Mouse (Mus musculus) midbrain, embryonic 14.5 days (tissue): ENCODE results near the gene Plcb3. TPM values are rescaled to one million over a fixed set of nuclear protein-coding genes. Genes with fewer than 3 reads are reported as not detected.

Experiments used
- ATAC-seq: fragments of 200-750 bp; cut with Nextera tagmentation; 2 replicates; pipeline ENCODE4 v1.8.0; 2017; ENCODE audit warnings: moderate number of reproducible peaks, moderate library complexity; ENCODE audit not compliant: low FRiP score, low TSS enrichment
- DNase-seq: peaks from one replicate; pipeline ENCODE4 v3.0.0-alpha.2; 2015
- H3K27ac ChIP-seq: fragments of 300-500 bp; sonication (generic); replicated peaks from 2 replicates; pipeline ENCODE4 v1.5.1; 2014; ENCODE audit warnings: mild to moderate bottlenecking, low read depth, low read length, moderate library complexity
- H3K27me3 ChIP-seq: fragments of 300-500 bp; sonication (generic); 2 replicates; pipeline ENCODE4 v1.6.1; 2014; ENCODE audit warnings: low read length, control low read depth, mixed read lengths; ENCODE audit not compliant: control insufficient read depth, insufficient read depth
- H3K36me3 ChIP-seq: fragments of 300-500 bp; sonication (generic); 2 replicates; pipeline ENCODE4 v1.6.1; 2014; ENCODE audit warnings: low read length, control low read depth; ENCODE audit not compliant: control insufficient read depth, insufficient read depth
- H3K4me1 ChIP-seq: fragments of 300-500 bp; sonication (generic); 2 replicates; pipeline ENCODE4 v1.6.1; 2014; ENCODE audit warnings: mild to moderate bottlenecking, antibody characterized with exemption, low read length, control low read depth; ENCODE audit not compliant: control insufficient read depth, insufficient read depth
- H3K4me2 ChIP-seq: fragments of 300-500 bp; sonication (generic); 2 replicates; pipeline ENCODE4 v1.6.1; 2014; ENCODE audit warnings: mild to moderate bottlenecking, low read length, moderate library complexity
- H3K4me3 ChIP-seq: fragments of 300-500 bp; sonication (generic); replicated peaks from 2 replicates; pipeline ENCODE4 v1.5.1; 2014; ENCODE audit warnings: low read depth, low read length
- H3K9ac ChIP-seq: fragments of 300-500 bp; sonication (generic); replicated peaks from 2 replicates; pipeline ENCODE4 v1.6.1; 2014; ENCODE audit warnings: mild to moderate bottlenecking, low read length, moderate library complexity
- H3K9me3 ChIP-seq: fragments of 300-500 bp; sonication (generic); 2 replicates; pipeline ENCODE4 v1.6.1; 2016; ENCODE audit warnings: low read length, control low read depth, mixed read lengths; ENCODE audit not compliant: control insufficient read depth
- WGBS: fragments of 180-500 bp; shearing (Covaris S2); extraction: QIAGEN DNeasy Blood & Tissue Kit; methylation state at CpG from one replicate; pipeline ENCODE4 v1.1.7; 2014; 5-methylcytosine and 5-hydroxymethylcytosine counted together
- polyA plus RNA-seq: library from polyadenylated mRNA; unstranded; fragments of >200 nt; fragmentation: Nextera tagmentation; extraction: Ambion mirVana; gene quantifications from 2 replicates; pipeline ENCODE4 v1.2.1, GENCODE M21; 2014

Gene Plcb3
- polyA plus RNA-seq, result 6.3 and 8.8 TPM in 2 replicates

- Histone ChIP-seq H3K9ac (peak within 1 kb of the TSS; percentile 79), H3K27me3 (no peaks in the 10 kb centered on the region), H3K4me3 (peak within 1 kb of the TSS; percentile 74), H3K36me3 (peaks cover 22% of the 10 kb centered on the region), H3K4me2 (peak within 1 kb of the TSS; percentile 78), H3K9me3 (no peaks in the 10 kb centered on the region), H3K4me1 (peaks cover 36% of the 10 kb centered on the region), H3K27ac (peak within 1 kb of the TSS; percentile 95)
- no peak for ATAC-seq
- DNase-seq, result peak; percentile 83
- WGBS, result under 1% methylated on average over 16 of the region's 16 CpGs
These were observed at the start of gene Plcb3 for GRCm38 (mm10) chr19:6975537-6976521. TSS of gene Plcb3 (minus strand) at chr19:6976470.

GRCm38 (mm10) chr19:7020224-7020641, 44.0 kb upstream of the Plcb3 start:
- peaks cover 77% of the 10 kb centered on the region for H3K36me3 ChIP-seq
- H3K27ac ChIP-seq, result no peak overlapping the region
- DNase-seq (peak; percentile 80), ATAC-seq (no peak)
- H3K9me3 ChIP-seq, result no peaks in the 10 kb centered on the region
- no peak overlapping the region for H3K4me2 ChIP-seq
- no peaks in the 10 kb centered on the region for H3K27me3 ChIP-seq
- no peak overlapping the region for H3K4me3 ChIP-seq
- 48% methylated on average over 3 of the region's 3 CpGs for WGBS
- no peaks in the 10 kb centered on the region for H3K4me1 ChIP-seq
- H3K9ac ChIP-seq, result no peak overlapping the region

GRCm38 (mm10) chr19:7019191-7019590, 42.9 kb upstream of the Plcb3 start, which contains the start of gene Fermt3:
TSS of gene Fermt3 (minus strand) at chr19:7019469.
- WGBS, result 90% methylated on average over 5 of the region's 5 CpGs
- ATAC-seq, result no peak

GRCm38 (mm10) chr19:7018546-7018945, 42.3 kb upstream of the Plcb3 start:
- H3K4me2 ChIP-seq, result no peak overlapping the region
- H3K9me3 ChIP-seq, result no peaks in the 10 kb centered on the region
- H3K4me3 ChIP-seq, result no peak overlapping the region
- DNase-seq, result no peak
- no peaks in the 10 kb centered on the region for H3K27me3 ChIP-seq
- no peak for ATAC-seq
- H3K9ac ChIP-seq, result no peak overlapping the region
- H3K4me1 ChIP-seq, result no peaks in the 10 kb centered on the region
- WGBS, result 93% methylated on average over 11 of the region's 11 CpGs
- no peak overlapping the region for H3K27ac ChIP-seq
- H3K36me3 ChIP-seq, result peaks cover 60% of the 10 kb centered on the region

More at GRCm38 (mm10) chr19:7019191-7019590, 42.9 kb upstream of the Plcb3 start, which contains the start of gene Fermt3:
- Histone ChIP-seq H3K36me3 (peaks cover 66% of the 10 kb centered on the region), H3K9me3 (no peaks in the 10 kb centered on the region), H3K9ac (no peak within 1 kb of the TSS), H3K4me1 (no peaks in the 10 kb centered on the region), H3K4me3 (no peak within 1 kb of the TSS), H3K27me3 (no peaks in the 10 kb centered on the region), H3K27ac (no peak within 1 kb of the TSS), H3K4me2 (no peak within 1 kb of the TSS)
- DNase-seq, result no peak

GRCm38 (mm10) chr19:7017541-7018457, 41.5 kb upstream of the Plcb3 start:
- no peak overlapping the region for H3K9ac ChIP-seq
- H3K27ac ChIP-seq, result no peak overlapping the region
- ATAC-seq, result no peak
- no peaks in the 10 kb centered on the region for H3K4me1 ChIP-seq
- peaks cover 52% of the 10 kb centered on the region for H3K36me3 ChIP-seq
- no peaks in the 10 kb centered on the region for H3K27me3 ChIP-seq
- no peak for DNase-seq
- no peaks in the 10 kb centered on the region for H3K9me3 ChIP-seq
- no peak overlapping the region for H3K4me3 ChIP-seq
- no peak overlapping the region for H3K4me2 ChIP-seq
- WGBS, result 88% methylated on average over 12 of the region's 12 CpGs

- 91% methylated on average over 20 of the region's 20 CpGs for WGBS
- H3K9me3 ChIP-seq, result no peaks in the 10 kb centered on the region
- no peak overlapping the region for H3K4me2 ChIP-seq
These were observed 38.3 kb upstream of the Plcb3 start for GRCm38 (mm10) chr19:7014481-7015135.

GRCm38 (mm10) chr19:7013984-7014383, 37.7 kb upstream of the Plcb3 start:
- Histone ChIP-seq H3K9me3 (no peaks in the 10 kb centered on the region), H3K27me3 (no peaks in the 10 kb centered on the region), H3K27ac (no peak overlapping the region), H3K4me2 (no peak overlapping the region), H3K4me3 (no peak overlapping the region), H3K36me3 (peaks cover 14% of the 10 kb centered on the region), H3K4me1 (no peaks in the 10 kb centered on the region), H3K9ac (no peak overlapping the region)
- DNase-seq (no peak), ATAC-seq (no peak)
- 86% methylated on average over 9 of the region's 9 CpGs for WGBS

More at GRCm38 (mm10) chr19:7014481-7015135, 38.3 kb upstream of the Plcb3 start:
- H3K27ac ChIP-seq, result no peak overlapping the region
- no peak overlapping the region for H3K9ac ChIP-seq
- no peaks in the 10 kb centered on the region for H3K4me1 ChIP-seq
- no peaks in the 10 kb centered on the region for H3K27me3 ChIP-seq
- no peak for DNase-seq
- H3K4me3 ChIP-seq, result no peak overlapping the region
- no peak for ATAC-seq
- H3K36me3 ChIP-seq, result peaks cover 21% of the 10 kb centered on the region

GRCm38 (mm10) chr19:7012426-7012825, 36.2 kb upstream of the Plcb3 start:
- Histone ChIP-seq H3K27ac (no peak overlapping the region), H3K4me1 (no peaks in the 10 kb centered on the region), H3K9ac (no peak overlapping the region), H3K9me3 (no peaks in the 10 kb centered on the region), H3K4me2 (no peak overlapping the region), H3K27me3 (no peaks in the 10 kb centered on the region), H3K4me3 (no peak overlapping the region), H3K36me3 (0 out of 2 replicates have a peak, but pooled peaks cover under 1% of the 10 kb centered on the region)
- 81% methylated on average over 4 of the region's 4 CpGs for WGBS
- DNase-seq (no peak), ATAC-seq (no peak)
